Mouse (Mus musculus) heart, embryonic 11.5 days (tissue): ENCODE measurements around the gene Rnf26. TPM values are rescaled to one million over a fixed set of nuclear protein-coding genes. Genes with fewer than 3 reads are reported as not detected.

Experiments
- ATAC-seq: fragments of 200-750 bp; cut with Nextera tagmentation; replicated peaks from 2 replicates; pipeline ENCODE4 v1.8.0; 2017; ENCODE audit warnings: moderate library complexity; ENCODE audit not compliant: insufficient number of reproducible peaks, low FRiP score, low TSS enrichment
- H3K27ac ChIP-seq: fragments of 300-500 bp; sonication (generic); 2 replicates; pipeline ENCODE4 v1.5.1; 2014; ENCODE audit warnings: mild to moderate bottlenecking, low read depth, low read length
- H3K27me3 ChIP-seq: fragments of 300-500 bp; sonication (generic); 2 replicates; pipeline ENCODE4 v1.6.1; 2014; ENCODE audit warnings: mild to moderate bottlenecking, low read length, mixed read lengths; ENCODE audit not compliant: control insufficient read depth, insufficient read depth
- H3K36me3 ChIP-seq: fragments of 300-500 bp; sonication (generic); 2 replicates; pipeline ENCODE4 v1.6.1; 2014; ENCODE audit warnings: mild to moderate bottlenecking, low read length, moderate library complexity, mixed read lengths; ENCODE audit not compliant: control insufficient read depth, insufficient read depth
- H3K4me1 ChIP-seq: fragments of 300-500 bp; sonication (generic); 2 replicates; pipeline ENCODE4 v1.6.1; 2014; ENCODE audit warnings: low read length; ENCODE audit not compliant: control insufficient read depth, insufficient read depth
- H3K4me2 ChIP-seq: fragments of 300-500 bp; sonication (generic); 2 replicates; pipeline ENCODE4 v1.6.1; 2014; ENCODE audit warnings: mild to moderate bottlenecking, moderate library complexity
- H3K4me3 ChIP-seq: fragments of 300-500 bp; sonication (generic); 2 replicates; pipeline ENCODE4 v1.5.1; 2014; ENCODE audit warnings: low read depth, low read length
- H3K9ac ChIP-seq: fragments of 300-500 bp; sonication (generic); 2 replicates; pipeline ENCODE4 v1.6.1; 2014; ENCODE audit warnings: mild to moderate bottlenecking, low read depth, low read length, moderate library complexity
- H3K9me3 ChIP-seq: fragments of 300-500 bp; sonication (generic); replicated peaks from 2 replicates; pipeline ENCODE4 v1.6.1; 2016; ENCODE audit warnings: low read length; ENCODE audit not compliant: control insufficient read depth
- WGBS: fragments of 180-500 bp; shearing (Covaris S2); extraction: QIAGEN DNeasy Blood & Tissue Kit; methylation state at CpG from one replicate; pipeline ENCODE4 v1.1.7; 2014; ENCODE audit not compliant: insufficient replicate concordance; 5-methylcytosine and 5-hydroxymethylcytosine counted together
- polyA plus RNA-seq: library from polyadenylated mRNA; unstranded; fragments of >200 nt; fragmentation: Nextera tagmentation; extraction: Ambion mirVana; gene quantifications from 2 replicates; pipeline ENCODE4 v1.2.1, GENCODE M21; 2014

Rnf26 gene
- polyA plus RNA-seq, 1 experiment from 2014 or later = 35.2 TPM

GRCm38 (mm10) chr9:44077266-44077910 is 35.9 kb downstream of the Rnf26 start:
- Histone ChIP-seq H3K9me3 (no peaks in the 10 kb centered on the region), H3K27me3 (no peaks in the 10 kb centered on the region), H3K4me3 (no peak overlapping the region), H3K4me1 (peaks cover 44% of the 10 kb centered on the region), H3K27ac (no peak overlapping the region), H3K4me2 (peak overlapping the region; percentile 33; the same call in 1 of the 2 replicates), H3K36me3 (no peaks in the 10 kb centered on the region), H3K9ac (no peak overlapping the region)
- 75% methylated on average over 11 of the region's 11 CpGs for WGBS
- ATAC-seq = no peak

- no peak for ATAC-seq
- no peak overlapping the region for H3K27ac ChIP-seq
- WGBS = 11% methylated on average over 5 of the region's 5 CpGs
- no peaks in the 10 kb centered on the region for H3K27me3 ChIP-seq
- peak overlapping the region; percentile 33; the same call in 1 of the 2 replicates for H3K4me2 ChIP-seq
- H3K4me3 ChIP-seq = no peak overlapping the region
- H3K9ac ChIP-seq = no peak overlapping the region
- H3K4me1 ChIP-seq = peaks cover 50% of the 10 kb centered on the region
- H3K9me3 ChIP-seq = no peaks in the 10 kb centered on the region
- no peaks in the 10 kb centered on the region for H3K36me3 ChIP-seq
These were observed 36.6 kb downstream of the Rnf26 start for GRCm38 (mm10) chr9:44076764-44077120.

GRCm38 (mm10) chr9:44075996-44076763 is 37.1 kb downstream of the Rnf26 start:
- no peak for ATAC-seq
- no peaks in the 10 kb centered on the region for H3K27me3 ChIP-seq
- no peak overlapping the region for H3K4me3 ChIP-seq
- no peak overlapping the region for H3K4me2 ChIP-seq
- no peaks in the 10 kb centered on the region for H3K36me3 ChIP-seq
- no peaks in the 10 kb centered on the region for H3K9me3 ChIP-seq
- H3K4me1 ChIP-seq = peaks cover 55% of the 10 kb centered on the region
- no peak overlapping the region for H3K9ac ChIP-seq
- 65% methylated on average over 16 of the region's 16 CpGs for WGBS
- no peak overlapping the region for H3K27ac ChIP-seq

GRCm38 (mm10) chr9:44075276-44075995 is 37.9 kb downstream of the Rnf26 start:
- Histone ChIP-seq H3K4me2 (no peak overlapping the region), H3K9me3 (no peaks in the 10 kb centered on the region), H3K9ac (no peak overlapping the region), H3K27me3 (no peaks in the 10 kb centered on the region), H3K4me1 (peaks cover 60% of the 10 kb centered on the region), H3K36me3 (no peaks in the 10 kb centered on the region), H3K27ac (no peak overlapping the region), H3K4me3 (no peak overlapping the region)
- WGBS = 71% methylated on average over 24 of the region's 24 CpGs
- ATAC-seq = no peak

GRCm38 (mm10) chr9:44074395-44075275 is 38.7 kb downstream of the Rnf26 start:
- ATAC-seq = no peak
- H3K9me3 ChIP-seq = no peaks in the 10 kb centered on the region
- no peaks in the 10 kb centered on the region for H3K27me3 ChIP-seq
- no peak overlapping the region for H3K27ac ChIP-seq
- no peak overlapping the region for H3K4me3 ChIP-seq
- no peak overlapping the region for H3K4me2 ChIP-seq
- no peaks in the 10 kb centered on the region for H3K36me3 ChIP-seq
- H3K4me1 ChIP-seq = peaks cover 61% of the 10 kb centered on the region
- no peak overlapping the region for H3K9ac ChIP-seq
- 56% methylated on average over 9 of the region's 9 CpGs for WGBS

GRCm38 (mm10) chr9:44073115-44073514 is 40.2 kb downstream of the Rnf26 start:
- no peak for ATAC-seq
- Histone ChIP-seq H3K27ac (0 out of 2 replicates have a peak overlapping the region, but pooled peaks have one; percentile 3), H3K36me3 (no peaks in the 10 kb centered on the region), H3K4me3 (no peak overlapping the region), H3K9me3 (no peaks in the 10 kb centered on the region), H3K27me3 (no peaks in the 10 kb centered on the region), H3K4me2 (peak overlapping the region; percentile 59; the same call in 1 of the 2 replicates), H3K9ac (no peak overlapping the region), H3K4me1 (peaks cover 55% of the 10 kb centered on the region)
- 50% methylated on average over 5 of the region's 5 CpGs for WGBS

GRCm38 (mm10) chr9:44072599-44072915 is 40.8 kb downstream of the Rnf26 start:
- Histone ChIP-seq H3K4me2 (peak overlapping the region; percentile 59), H3K4me1 (peaks cover 53% of the 10 kb centered on the region), H3K36me3 (no peaks in the 10 kb centered on the region), H3K9me3 (no peaks in the 10 kb centered on the region), H3K4me3 (no peak overlapping the region), H3K27me3 (no peaks in the 10 kb centered on the region), H3K27ac (no peak overlapping the region), H3K9ac (no peak overlapping the region)
- ATAC-seq = no peak
- WGBS = 32% methylated on average over 4 of the region's 4 CpGs
